Mouse (Mus musculus): ENCODE measurements around the gene Nvl. TPM values are rescaled to one million over a fixed set of nuclear protein-coding genes. Genes with fewer than 3 reads are reported as not detected.

The Nvl gene
- polyA plus RNA-seq, 1 experiment from 2014 or later: 48.5 TPM

DNA sequence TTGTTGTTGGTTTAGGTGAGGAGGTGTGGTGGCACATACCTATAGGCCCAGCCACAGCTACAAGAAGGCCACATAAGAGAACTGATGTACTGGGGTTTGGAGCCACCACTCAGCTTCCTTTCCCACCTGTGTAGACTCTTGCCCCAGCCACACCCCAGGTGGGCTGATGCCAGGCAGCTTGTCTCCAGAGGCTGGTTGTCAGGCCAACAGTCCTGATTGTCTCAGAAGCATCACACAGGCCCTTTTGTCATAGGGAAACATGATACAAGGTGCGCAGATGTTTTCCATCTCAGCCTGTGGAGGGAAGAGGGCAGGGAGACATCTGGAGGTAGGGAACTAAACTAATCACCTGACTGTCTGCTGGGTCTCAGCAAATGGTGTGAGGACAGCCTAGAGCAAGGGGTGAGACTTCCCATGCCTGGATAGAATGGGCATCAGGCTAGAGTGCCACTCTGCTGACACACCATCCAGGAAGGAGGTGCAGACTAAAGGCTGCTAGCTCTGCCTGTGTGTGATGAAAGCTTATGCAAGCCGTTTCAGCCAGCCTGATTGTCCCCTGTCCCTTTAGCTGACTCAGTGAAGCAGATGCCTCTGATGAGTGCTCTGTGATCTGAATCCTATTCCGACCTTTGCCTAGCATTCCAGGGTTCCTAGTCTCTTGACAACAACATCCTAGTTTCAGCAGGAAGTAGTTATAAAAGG lies 82.1 kb downstream of the Nvl start:
- no peaks in the 10 kb centered on the region for H3K36me3 ChIP-seq (ENCODE audit: control insufficient read depth, insufficient read depth, low read length)
- ATAC-seq (replicated peaks; ENCODE audit: low FRiP score) (no peak), DNase-seq (ENCODE audit: low spot score) (no peak)
- no peaks in the 10 kb centered on the region for H3K9me3 ChIP-seq (ENCODE audit: control insufficient read depth, low read length)
- H3K4me2 ChIP-seq (ENCODE audit: low read depth, low read length, severe bottlenecking): no peak overlapping the region
- no peak overlapping the region for H3K27ac ChIP-seq (ENCODE audit: low read depth, low read length)
- no peaks in the 10 kb centered on the region for H3K27me3 ChIP-seq (ENCODE audit: control insufficient read depth, insufficient read depth, low read length)
- no peak overlapping the region for H3K4me3 ChIP-seq (ENCODE audit: low read depth, low read length)
- no peaks in the 10 kb centered on the region for H3K4me1 ChIP-seq (replicated peaks; ENCODE audit: control insufficient read depth, insufficient read depth, low read length)
- H3K9ac ChIP-seq (ENCODE audit: low read length): no peak overlapping the region
- WGBS: 66% methylated on average over 3 of the region's 3 CpGs

DNA sequence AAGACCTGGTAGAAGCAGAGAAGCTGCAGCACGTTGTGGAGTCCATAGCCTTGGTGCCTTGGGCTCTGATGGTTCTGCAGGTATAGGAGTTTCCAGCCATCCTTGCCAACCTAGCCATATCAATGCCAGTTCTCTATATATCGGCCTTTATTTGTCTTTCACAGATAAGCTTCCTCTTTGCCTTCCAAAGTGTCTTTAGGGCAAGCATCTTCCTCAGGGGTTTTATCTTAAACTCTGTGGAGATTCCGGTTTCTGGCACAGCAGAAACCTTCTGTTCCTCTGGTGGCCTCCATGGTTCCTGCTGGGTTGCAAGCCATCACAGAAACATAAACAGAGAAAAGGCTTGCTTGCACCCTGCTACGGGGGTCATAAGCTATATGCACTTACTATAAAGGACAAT lies 91.1 kb downstream of the Nvl start:
- DNase-seq (ENCODE audit: low spot score) (no peak), ATAC-seq (replicated peaks; ENCODE audit: low FRiP score) (no peak)
- Histone ChIP-seq H3K27me3 (ENCODE audit: control insufficient read depth, insufficient read depth, low read length) (no peaks in the 10 kb centered on the region), H3K4me3 (ENCODE audit: low read depth, low read length) (no peak overlapping the region), H3K27ac (ENCODE audit: low read depth, low read length) (no peak overlapping the region), H3K4me1 (replicated peaks; ENCODE audit: control insufficient read depth, insufficient read depth, low read length) (no peaks in the 10 kb centered on the region), H3K36me3 (ENCODE audit: control insufficient read depth, insufficient read depth, low read length) (no peaks in the 10 kb centered on the region), H3K4me2 (ENCODE audit: low read depth, low read length, severe bottlenecking) (no peak overlapping the region), H3K9ac (ENCODE audit: low read length) (no peak overlapping the region), H3K9me3 (ENCODE audit: control insufficient read depth, low read length) (no peaks in the 10 kb centered on the region)
- 87% methylated on average over 4 of the region's 4 CpGs for WGBS

DNA sequence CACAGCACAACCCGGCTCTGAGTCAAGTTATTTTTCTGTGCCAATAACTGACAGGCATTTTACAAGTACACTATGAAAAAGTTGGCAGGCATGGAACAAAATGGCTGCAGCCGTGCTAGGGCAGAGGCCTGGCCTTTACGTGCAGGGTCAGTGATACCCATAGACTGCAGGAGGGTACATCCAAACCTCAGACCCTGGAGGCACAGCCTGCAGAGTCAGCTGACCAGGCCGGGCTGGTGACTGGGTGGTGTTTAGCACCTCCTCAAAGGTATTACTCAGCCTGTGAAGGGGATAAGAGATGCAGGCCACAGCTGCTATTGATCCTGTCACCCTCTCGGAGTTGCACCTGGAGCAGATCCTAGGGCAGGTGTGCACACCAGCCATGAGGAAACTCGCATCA lies 93.1 kb downstream of the Nvl start, which contains the start of gene 9130409I23Rik:
9130409I23Rik (plus strand) TSS at position 301 of the 400 bp plus-strand sequence.
- no peak for DNase-seq (ENCODE audit: low spot score)
- no peaks in the 10 kb centered on the region for H3K4me1 ChIP-seq (replicated peaks; ENCODE audit: control insufficient read depth, insufficient read depth, low read length)
- no peak within 1 kb of the TSS for H3K9ac ChIP-seq (ENCODE audit: low read length)
- H3K4me2 ChIP-seq (ENCODE audit: low read depth, low read length, severe bottlenecking): no peak within 1 kb of the TSS
- 82% methylated on average over 6 of the region's 6 CpGs for WGBS
- H3K9me3 ChIP-seq (ENCODE audit: control insufficient read depth, low read length): no peaks in the 10 kb centered on the region
- no peak within 1 kb of the TSS for H3K4me3 ChIP-seq (ENCODE audit: low read depth, low read length)
- ATAC-seq (replicated peaks; ENCODE audit: low FRiP score): no peak
- no peak within 1 kb of the TSS for H3K27ac ChIP-seq (ENCODE audit: low read depth, low read length)
- H3K27me3 ChIP-seq (ENCODE audit: control insufficient read depth, insufficient read depth, low read length): no peaks in the 10 kb centered on the region
- no peaks in the 10 kb centered on the region for H3K36me3 ChIP-seq (ENCODE audit: control insufficient read depth, insufficient read depth, low read length)

DNA sequence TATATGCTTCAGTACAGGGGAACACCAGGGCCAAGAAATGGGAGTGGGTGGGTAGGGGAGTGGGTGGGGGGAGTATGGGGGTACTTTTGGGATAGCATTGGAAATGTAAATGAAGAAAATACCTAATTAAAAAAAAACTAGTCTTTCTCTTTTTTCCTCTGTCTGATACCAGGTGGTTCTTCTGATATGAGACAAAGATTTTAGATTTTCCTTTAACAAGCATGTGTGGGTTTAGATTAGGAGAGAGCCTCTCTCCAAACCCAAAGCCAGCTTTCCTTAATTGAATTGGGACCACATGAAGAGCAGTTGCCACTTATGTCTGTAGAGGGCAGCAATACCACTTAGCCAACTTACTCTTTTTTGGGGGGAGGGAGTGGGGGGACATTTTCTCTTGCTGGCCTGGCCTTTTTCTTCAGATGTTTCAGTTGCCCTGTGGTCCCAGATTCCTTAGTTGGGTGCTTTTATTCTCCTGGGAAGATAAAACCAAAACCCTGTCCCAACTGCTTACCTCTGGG lies 94.6 kb downstream of the Nvl start:
- Histone ChIP-seq H3K36me3 (ENCODE audit: control insufficient read depth, insufficient read depth, low read length) (no peaks in the 10 kb centered on the region), H3K27me3 (ENCODE audit: control insufficient read depth, insufficient read depth, low read length) (no peaks in the 10 kb centered on the region), H3K4me3 (ENCODE audit: low read depth, low read length) (no peak overlapping the region), H3K9ac (ENCODE audit: low read length) (no peak overlapping the region), H3K9me3 (ENCODE audit: control insufficient read depth, low read length) (no peaks in the 10 kb centered on the region), H3K4me1 (replicated peaks; ENCODE audit: control insufficient read depth, insufficient read depth, low read length) (no peaks in the 10 kb centered on the region), H3K27ac (ENCODE audit: low read depth, low read length) (no peak overlapping the region), H3K4me2 (ENCODE audit: low read depth, low read length, severe bottlenecking) (no peak overlapping the region)
- ATAC-seq (replicated peaks; ENCODE audit: low FRiP score) (no peak), DNase-seq (ENCODE audit: low spot score) (no peak)

DNA sequence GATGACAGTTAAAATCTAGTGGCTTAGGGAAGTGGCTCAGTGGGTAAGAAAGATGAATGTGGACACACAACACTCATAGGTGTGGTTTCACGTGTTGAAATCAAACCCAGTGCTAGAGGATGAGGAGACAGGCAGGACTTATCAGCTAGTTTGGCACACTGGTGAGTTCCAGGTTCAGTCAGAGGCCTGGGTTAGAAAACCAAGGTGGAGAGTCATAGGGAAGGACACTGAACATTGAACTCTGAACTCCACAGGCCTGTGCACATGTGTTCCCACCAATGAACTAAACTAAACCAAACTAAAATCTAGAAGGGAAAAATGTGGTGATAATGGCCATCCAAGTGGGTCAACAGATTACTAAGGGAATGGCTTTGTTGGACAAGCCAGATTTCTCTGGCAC lies 96.5 kb downstream of the Nvl start:
- H3K9me3 ChIP-seq (ENCODE audit: control insufficient read depth, low read length): no peaks in the 10 kb centered on the region
- H3K27me3 ChIP-seq (ENCODE audit: control insufficient read depth, insufficient read depth, low read length): no peaks in the 10 kb centered on the region
- DNase-seq (ENCODE audit: low spot score) (no peak), ATAC-seq (replicated peaks; ENCODE audit: low FRiP score) (no peak)
- no peak overlapping the region for H3K4me2 ChIP-seq (ENCODE audit: low read depth, low read length, severe bottlenecking)
- no peak overlapping the region for H3K4me3 ChIP-seq (ENCODE audit: low read depth, low read length)
- no peak overlapping the region for H3K9ac ChIP-seq (ENCODE audit: low read length)
- no peak overlapping the region for H3K27ac ChIP-seq (ENCODE audit: low read depth, low read length)
- 68% methylated on average over 1 of the region's 1 CpGs for WGBS
- no peaks in the 10 kb centered on the region for H3K36me3 ChIP-seq (ENCODE audit: control insufficient read depth, insufficient read depth, low read length)
- no peaks in the 10 kb centered on the region for H3K4me1 ChIP-seq (replicated peaks; ENCODE audit: control insufficient read depth, insufficient read depth, low read length)

DNA sequence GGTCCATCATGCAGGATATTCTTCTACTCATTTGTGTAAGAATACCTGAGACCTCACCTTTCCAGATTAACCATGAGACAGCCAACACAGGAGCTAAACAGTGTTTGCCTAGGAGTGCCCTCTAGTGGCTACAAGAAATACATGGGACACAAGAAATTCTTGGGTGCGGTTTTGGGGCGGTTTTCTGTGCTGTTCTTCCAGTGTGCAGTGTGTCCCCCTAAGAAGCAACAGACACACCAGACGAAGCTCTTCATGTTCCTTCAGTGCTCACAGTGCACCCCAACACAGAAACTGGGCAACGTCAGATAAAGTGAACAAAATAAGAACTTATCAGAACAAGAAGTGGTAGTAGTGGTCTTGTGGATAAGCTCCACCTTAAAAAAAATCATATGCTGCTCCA lies 104.4 kb downstream of the Nvl start:
- Histone ChIP-seq H3K27ac (ENCODE audit: low read depth, low read length) (no peak overlapping the region), H3K4me1 (replicated peaks; ENCODE audit: control insufficient read depth, insufficient read depth, low read length) (no peaks in the 10 kb centered on the region), H3K27me3 (ENCODE audit: control insufficient read depth, insufficient read depth, low read length) (no peaks in the 10 kb centered on the region), H3K9me3 (ENCODE audit: control insufficient read depth, low read length) (no peaks in the 10 kb centered on the region), H3K4me3 (ENCODE audit: low read depth, low read length) (no peak overlapping the region), H3K4me2 (ENCODE audit: low read depth, low read length, severe bottlenecking) (no peak overlapping the region), H3K9ac (ENCODE audit: low read length) (no peak overlapping the region), H3K36me3 (ENCODE audit: control insufficient read depth, insufficient read depth, low read length) (no peaks in the 10 kb centered on the region)
- DNase-seq (ENCODE audit: low spot score): no peak
- ATAC-seq (replicated peaks; ENCODE audit: low FRiP score): no peak
- 16% methylated on average over 4 of the region's 4 CpGs for WGBS

DNA sequence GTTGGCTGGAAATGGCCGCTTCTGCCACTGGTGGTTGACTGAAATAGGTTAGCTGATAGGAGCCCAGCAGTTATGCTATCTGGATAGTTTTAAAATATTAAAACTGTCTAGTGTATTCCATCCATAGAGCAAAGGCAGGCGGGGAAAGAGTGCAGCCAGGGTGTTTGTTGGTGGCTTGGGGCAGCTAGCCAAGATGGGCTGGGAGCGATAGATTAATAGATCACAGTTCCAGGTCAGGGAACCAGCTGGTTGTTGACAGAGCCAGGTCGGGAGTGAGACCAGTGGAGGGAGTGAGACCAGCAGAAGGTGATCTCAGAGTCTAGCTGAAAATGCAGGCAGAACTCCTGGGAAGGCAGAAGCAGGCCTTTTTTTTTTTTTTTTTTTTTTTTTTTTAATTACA lies 106.4 kb downstream of the Nvl start:
- H3K9me3 ChIP-seq (ENCODE audit: control insufficient read depth, low read length): no peaks in the 10 kb centered on the region
- H3K9ac ChIP-seq (ENCODE audit: low read length): no peak overlapping the region
- no peaks in the 10 kb centered on the region for H3K27me3 ChIP-seq (ENCODE audit: control insufficient read depth, insufficient read depth, low read length)
- no peak overlapping the region for H3K27ac ChIP-seq (ENCODE audit: low read depth, low read length)
- no peak overlapping the region for H3K4me3 ChIP-seq (ENCODE audit: low read depth, low read length)
- DNase-seq (ENCODE audit: low spot score) (no peak), ATAC-seq (replicated peaks; ENCODE audit: low FRiP score) (no peak)
- 83% methylated on average over 4 of the region's 4 CpGs for WGBS
- H3K36me3 ChIP-seq (ENCODE audit: control insufficient read depth, insufficient read depth, low read length): no peaks in the 10 kb centered on the region
- H3K4me2 ChIP-seq (ENCODE audit: low read depth, low read length, severe bottlenecking): no peak overlapping the region
- H3K4me1 ChIP-seq (replicated peaks; ENCODE audit: control insufficient read depth, insufficient read depth, low read length): no peaks in the 10 kb centered on the region

Other genes with a start within 250 kb of the Nvl start
- gene Pycr2, start 239.9 kb downstream of the Nvl start, polyA plus RNA-seq (2014; fragmentation: Nextera tagmentation; extraction: Ambion mirVana): 111 and 121 TPM in 2 replicates
- 0.45 and 0.51 TPM in 2 replicates for gene Lefty1, start 209.2 kb downstream of the Nvl start, polyA plus RNA-seq (2014; fragmentation: Nextera tagmentation; extraction: Ambion mirVana)
- 2.7 and 3.0 TPM in 2 replicates for gene Tmem63a, start 201.9 kb downstream of the Nvl start, polyA plus RNA-seq (2014; fragmentation: Nextera tagmentation; extraction: Ambion mirVana)
- 0.65 and 1.1 TPM in 2 replicates for gene Ephx1, start 123.3 kb downstream of the Nvl start, polyA plus RNA-seq (2014; fragmentation: Nextera tagmentation; extraction: Ambion mirVana)
- 0.09 TPM in 1 of 2 replicates, not detected in the other for gene 9130409I23Rik, start 93.0 kb downstream of the Nvl start, polyA plus RNA-seq (2014; fragmentation: Nextera tagmentation; extraction: Ambion mirVana)
- gene Cnih4, start 489 bp upstream of the Nvl start, polyA plus RNA-seq (2014; fragmentation: Nextera tagmentation; extraction: Ambion mirVana): 89.9 and 96.5 TPM in 2 replicates
- 34.1 and 45.0 TPM in 2 replicates for gene Wdr26, start 67.8 kb upstream of the Nvl start, polyA plus RNA-seq (2014; fragmentation: Nextera tagmentation; extraction: Ambion mirVana)
- gene Cnih3, start 208.4 kb upstream of the Nvl start, polyA plus RNA-seq (2014; fragmentation: Nextera tagmentation; extraction: Ambion mirVana): 1.9 and 3.5 TPM in 2 replicates